22 mouse cellular contexts compared by ENCODE assay signal in the genomic region with DNA sequence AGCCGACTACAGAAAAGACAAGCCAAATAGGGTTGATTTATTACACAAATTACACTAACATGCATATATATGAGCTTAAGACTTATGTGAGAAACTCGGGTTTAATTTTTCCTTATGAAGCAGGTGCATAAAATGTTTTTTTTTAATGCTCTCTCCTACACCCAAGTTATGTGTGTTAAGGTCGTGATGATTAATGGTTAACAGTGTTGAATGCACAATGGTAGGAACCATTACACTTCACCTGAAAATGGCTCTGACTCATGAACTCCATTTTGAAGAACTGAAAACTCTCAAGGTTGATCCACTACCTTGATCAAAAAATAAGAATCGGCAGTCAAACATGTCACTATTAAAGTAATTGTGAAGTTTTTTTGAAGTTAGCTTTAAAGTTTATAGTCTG. TPM values are rescaled to one million over a fixed set of nuclear protein-coding genes. Genes with fewer than 3 reads are reported as not detected.
DNase-seq lines count a peak whose midpoint lies in the region; ATAC-seq lines count a peak whose summit lies in the region.
"Had no signal": no experiment of that assay in that cellular context is flagged by ENCODE, and none has a peak within 500 bp of the region (broad histone marks: within the 10 kb centered on the region; RNA-seq: fewer than 3 reads in every experiment).

No protein-coding gene starts in this region.

- peak; percentile 63 for DNase-seq in NIH3T3 (ENCODE audit: low read depth)
- no peak for DNase-seq in spleen, adult 18-20 months
- DNase-seq in B cell, adult 2 months = no peak
- DNase-seq: adrenal gland, postnatal 14 days; cerebellum, adult 11-12 months; cerebellum, postnatal 25 days; gastrocnemius, postnatal 14 days; heart, adult 2 months; heart, postnatal 14 days had no signal

- H3K4me1 ChIP-seq in hindbrain, embryonic 15.5 days (replicated peaks) = peaks cover 6% of the 10 kb centered on the region
- peaks cover 4% of the 10 kb centered on the region; the same call in 1 of the 2 replicates for H3K4me1 ChIP-seq in hindbrain, embryonic 12.5 days
- peaks cover 4% of the 10 kb centered on the region; the same call in 1 of the 2 replicates for H3K4me1 ChIP-seq in midbrain, embryonic 16.5 days (ENCODE audit: control insufficient read depth, insufficient read depth, low read length)
- H3K4me1 ChIP-seq in midbrain, embryonic 13.5 days (replicated peaks) = peaks cover 4% of the 10 kb centered on the region

- ATAC-seq in hindbrain, embryonic 15.5 days (ENCODE audit: low FRiP score, low read depth) = no peak
- ATAC-seq in hindbrain, embryonic 12.5 days (ENCODE audit: low FRiP score) = no peak
- no peak for ATAC-seq in midbrain, embryonic 16.5 days
- ATAC-seq in midbrain, embryonic 13.5 days = no peak
- ATAC-seq: activated CD4-positive, CD25-positive, alpha-beta regulatory T cell, adult 4 months had no signal

- H3K4me2 ChIP-seq in hindbrain, embryonic 15.5 days = peak overlapping the region; percentile 88
- no peak overlapping the region for H3K4me2 ChIP-seq in hindbrain, embryonic 12.5 days (replicated peaks)
- H3K4me2 ChIP-seq in midbrain, embryonic 16.5 days (ENCODE audit: low read length) = peak overlapping the region; percentile 90; the same call in 1 of the 2 replicates
- no peak overlapping the region for H3K4me2 ChIP-seq in midbrain, embryonic 13.5 days (replicated peaks)

- 60% methylated on average over 4 of the region's 4 CpGs for WGBS in hindbrain, embryonic 15.5 days
- 78% methylated on average over 4 of the region's 4 CpGs for WGBS in hindbrain, embryonic 12.5 days
- 79% methylated on average over 4 of the region's 4 CpGs for WGBS in midbrain, embryonic 16.5 days
- WGBS in midbrain, embryonic 13.5 days = 80% methylated on average over 4 of the region's 4 CpGs

- no peaks in the 10 kb centered on the region for H3K36me3 ChIP-seq in hindbrain, embryonic 15.5 days
- no peaks in the 10 kb centered on the region for H3K36me3 ChIP-seq in hindbrain, embryonic 12.5 days
- H3K36me3 ChIP-seq in midbrain, embryonic 16.5 days (ENCODE audit: control insufficient read depth, insufficient read depth, low read length) = no peaks in the 10 kb centered on the region
- no peaks in the 10 kb centered on the region for H3K36me3 ChIP-seq in midbrain, embryonic 13.5 days
- H3K36me3 ChIP-seq: embryonic facial prominence, embryonic 12.5 days; forebrain, embryonic 12.5 days; heart, embryonic 15.5 days had no signal

- no peaks in the 10 kb centered on the region for H3K9me3 ChIP-seq in hindbrain, embryonic 15.5 days
- H3K9me3 ChIP-seq in hindbrain, embryonic 12.5 days (replicated peaks) = no peaks in the 10 kb centered on the region
- H3K9me3 ChIP-seq in midbrain, embryonic 16.5 days (replicated peaks; ENCODE audit: control insufficient read depth, low read length, poor library complexity, severe bottlenecking) = no peaks in the 10 kb centered on the region
- no peaks in the 10 kb centered on the region for H3K9me3 ChIP-seq in midbrain, embryonic 13.5 days
- H3K9me3 ChIP-seq: embryonic facial prominence, embryonic 12.5 days; forebrain, embryonic 12.5 days; heart, embryonic 15.5 days had no signal

- 0 out of 2 replicates have a peak overlapping the region, but pooled peaks have one; percentile 86 for H3K27ac ChIP-seq in hindbrain, embryonic 15.5 days (replicated peaks)
- H3K27ac ChIP-seq in hindbrain, embryonic 12.5 days = no peak overlapping the region
- H3K27ac ChIP-seq in midbrain, embryonic 16.5 days (ENCODE audit: low read length) = no peak overlapping the region
- no peak overlapping the region for H3K27ac ChIP-seq in midbrain, embryonic 13.5 days
- H3K27ac ChIP-seq: embryonic facial prominence, embryonic 12.5 days; heart, adult 2 months; heart, embryonic 15.5 days had no signal

- H3K4me3 ChIP-seq in hindbrain, embryonic 15.5 days = 0 out of 2 replicates have a peak overlapping the region, but pooled peaks have one; percentile 62
- H3K4me3 ChIP-seq in hindbrain, embryonic 12.5 days = no peak overlapping the region
- no peak overlapping the region for H3K4me3 ChIP-seq in midbrain, embryonic 16.5 days (ENCODE audit: low read depth, low read length)
- no peak overlapping the region for H3K4me3 ChIP-seq in midbrain, embryonic 13.5 days (replicated peaks)
- H3K4me3 ChIP-seq: heart, adult 2 months had no signal

- peak overlapping the region; percentile 73; the same call in 1 of the 2 replicates for H3K9ac ChIP-seq in hindbrain, embryonic 15.5 days
- H3K9ac ChIP-seq in hindbrain, embryonic 12.5 days = no peak overlapping the region
- no peak overlapping the region for H3K9ac ChIP-seq in midbrain, embryonic 16.5 days (ENCODE audit: low read depth, low read length)
- no peak overlapping the region for H3K9ac ChIP-seq in midbrain, embryonic 13.5 days (replicated peaks)
- H3K9ac ChIP-seq: embryonic facial prominence, embryonic 12.5 days; heart, embryonic 15.5 days had no signal

- peaks cover 19% of the 10 kb centered on the region for H3K27me3 ChIP-seq in hindbrain, embryonic 15.5 days
- H3K27me3 ChIP-seq in hindbrain, embryonic 12.5 days = peaks cover 29% of the 10 kb centered on the region
- peaks cover 12% of the 10 kb centered on the region for H3K27me3 ChIP-seq in midbrain, embryonic 16.5 days (ENCODE audit: control insufficient read depth, insufficient read depth, low read depth, low read length)
- peaks cover 43% of the 10 kb centered on the region for H3K27me3 ChIP-seq in midbrain, embryonic 13.5 days
- H3K27me3 ChIP-seq: Patski had no signal

RNA-seq across cellular contexts. Expression of a gene that starts 59.4 kb away (rescaled TPM):
- not detected in 2 replicates for polyA plus RNA-seq in hindbrain, embryonic 15.5 days (2015; fragmentation: Nextera tagmentation; extraction: Ambion mirVana)
- not detected in 2 replicates for polyA plus RNA-seq in hindbrain, embryonic 12.5 days (2016; fragmentation: Nextera tagmentation; extraction: Ambion mirVana)
- not detected in 2 replicates for polyA plus RNA-seq in midbrain, embryonic 16.5 days (2015; fragmentation: Nextera tagmentation; extraction: Ambion mirVana)
- not detected in 2 replicates for polyA plus RNA-seq in midbrain, embryonic 13.5 days (2015; fragmentation: Nextera tagmentation; extraction: Ambion mirVana)
- polyA plus RNA-seq: activated CD4-positive, CD25-positive, alpha-beta regulatory T cell, adult 4 months; cortical plate, adult 2 months; embryonic facial prominence, embryonic 12.5 days; forebrain, embryonic 12.5 days; forebrain, embryonic 16.5 days; gonadal fat pad, adult 2 months; heart, adult 2 months; heart, embryonic 11.5 days; heart, embryonic 15.5 days had no signal

Comparison
In these comparisons a context has a peak if more than half of its experiments do, and no peak if none do; other contexts are left out.
1. H3K4me2 ChIP-seq: peak in hindbrain, embryonic 15.5 days (single experiment) and midbrain, embryonic 16.5 days (single experiment); none in hindbrain, embryonic 12.5 days (single experiment) and midbrain, embryonic 13.5 days (single experiment).